Mouse (Mus musculus): ENCODE measurements around the gene Zfand2b. TPM values are rescaled to one million over a fixed set of nuclear protein-coding genes. Genes with fewer than 3 reads are reported as not detected.

Gene Zfand2b
- polyA plus RNA-seq, 1 experiment from 2014 or later: 39.9 TPM

- peak overlapping the region; percentile 98 for H3K4me2 ChIP-seq
- peaks cover 24% of the 10 kb centered on the region; the same call in 1 of the 2 replicates for H3K36me3 ChIP-seq
- no peaks in the 10 kb centered on the region for H3K9me3 ChIP-seq
- peaks cover 17% of the 10 kb centered on the region for H3K4me1 ChIP-seq
- peak overlapping the region; percentile 66 for H3K4me3 ChIP-seq
- no peaks in the 10 kb centered on the region for H3K27me3 ChIP-seq
- peak; percentile 50 for ATAC-seq (ENCODE audit: borderline replicate concordance, extremely low read depth, low FRiP score, low TSS enrichment)
- H3K9ac ChIP-seq: peak overlapping the region; percentile 49
- 5% methylated on average over 23 of the region's 23 CpGs for WGBS
- H3K27ac ChIP-seq: peak overlapping the region; percentile 44; the same call in 1 of the 2 replicates
Measured at GRCm38 (mm10) chr1:75179334-75180104, 11.1 kb downstream of the Zfand2b start.

- H3K27me3 ChIP-seq: no peaks in the 10 kb centered on the region
- WGBS: under 1% methylated on average over 31 of the region's 31 CpGs
- H3K27ac ChIP-seq: peak within 1 kb of the TSS; percentile 44; the same call in 1 of the 2 replicates
- peak within 1 kb of the TSS; percentile 49 for H3K9ac ChIP-seq
- H3K4me2 ChIP-seq: peak within 1 kb of the TSS; percentile 98
- peak within 1 kb of the TSS; percentile 66 for H3K4me3 ChIP-seq
- no peaks in the 10 kb centered on the region for H3K9me3 ChIP-seq
- peak; percentile 85 for ATAC-seq (ENCODE audit: borderline replicate concordance, extremely low read depth, low FRiP score, low TSS enrichment)
- H3K4me1 ChIP-seq: peaks cover 17% of the 10 kb centered on the region
- H3K36me3 ChIP-seq: peaks cover 30% of the 10 kb centered on the region
Measured at GRCm38 (mm10) chr1:75180105-75180590, 11.7 kb downstream of the Zfand2b start, which contains the start of gene Abcb6. TSS of gene Abcb6 (minus strand) at chr1:75180392.

DNA sequence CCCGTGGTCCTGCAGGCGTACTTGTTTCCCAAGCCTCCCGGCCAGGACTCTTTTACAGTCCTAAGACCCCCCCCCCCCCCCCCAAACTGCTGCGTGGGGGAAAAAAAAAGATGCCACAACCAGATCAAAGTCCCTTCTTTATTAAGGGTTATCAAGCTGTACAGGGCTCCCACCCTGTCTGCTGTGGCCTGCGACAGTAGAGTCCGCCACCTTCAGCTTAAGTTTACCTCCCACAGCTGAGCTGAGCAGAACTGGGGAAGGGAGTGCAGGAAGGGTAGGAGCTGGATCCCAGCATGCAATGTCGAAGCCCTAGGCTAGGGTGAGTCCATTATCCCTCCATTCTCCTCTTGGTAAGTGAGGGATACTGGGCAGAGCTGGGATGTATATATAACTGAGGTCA is 12.3 kb downstream of the Zfand2b start:
- no peak overlapping the region for H3K27ac ChIP-seq
- ATAC-seq (ENCODE audit: borderline replicate concordance, extremely low read depth, low FRiP score, low TSS enrichment): no peak
- H3K27me3 ChIP-seq: no peaks in the 10 kb centered on the region
- H3K4me1 ChIP-seq: peaks cover 17% of the 10 kb centered on the region
- H3K36me3 ChIP-seq: peaks cover 30% of the 10 kb centered on the region
- WGBS: 26% methylated on average over 7 of the region's 7 CpGs
- H3K4me3 ChIP-seq: peak overlapping the region; percentile 66
- H3K9ac ChIP-seq: no peak overlapping the region
- peak overlapping the region; percentile 98 for H3K4me2 ChIP-seq
- H3K9me3 ChIP-seq: no peaks in the 10 kb centered on the region

GRCm38 (mm10) chr1:75181377-75181870 is 13.0 kb downstream of the Zfand2b start:
- Histone ChIP-seq H3K9me3 (no peaks in the 10 kb centered on the region), H3K27ac (no peak overlapping the region), H3K4me3 (no peak overlapping the region), H3K4me2 (no peak overlapping the region), H3K4me1 (peaks cover 17% of the 10 kb centered on the region), H3K27me3 (no peaks in the 10 kb centered on the region), H3K9ac (no peak overlapping the region), H3K36me3 (peaks cover 37% of the 10 kb centered on the region)
- ATAC-seq (ENCODE audit: borderline replicate concordance, extremely low read depth, low FRiP score, low TSS enrichment): no peak
- WGBS: 78% methylated on average over 4 of the region's 4 CpGs

GRCm38 (mm10) chr1:75182160-75182559 is 13.7 kb downstream of the Zfand2b start:
- no peak for ATAC-seq (ENCODE audit: borderline replicate concordance, extremely low read depth, low FRiP score, low TSS enrichment)

DNA sequence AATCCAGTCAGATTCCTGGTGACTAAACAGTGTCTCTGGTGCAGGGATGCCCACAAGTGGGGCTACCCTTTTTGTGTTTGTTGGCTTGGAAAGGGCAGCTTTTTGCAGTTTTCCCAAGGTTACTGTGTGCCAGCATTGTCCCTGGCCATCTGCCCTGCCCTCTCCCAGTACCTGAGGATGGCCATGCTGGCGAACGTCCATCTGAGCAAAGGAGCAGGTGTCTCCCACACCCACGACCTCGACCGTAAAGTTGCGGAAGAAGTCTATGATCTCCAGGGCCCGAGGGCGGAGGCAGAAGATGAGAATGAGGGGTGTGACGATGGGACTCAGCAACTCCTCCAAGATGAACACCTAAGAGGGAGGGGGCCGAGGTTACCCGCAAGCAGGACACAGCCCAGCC is 17.0 kb downstream of the Zfand2b start:
- Histone ChIP-seq H3K9ac (no peak overlapping the region), H3K27ac (no peak overlapping the region), H3K36me3 (peaks cover 45% of the 10 kb centered on the region), H3K4me2 (no peak overlapping the region), H3K4me1 (peaks cover 6% of the 10 kb centered on the region), H3K4me3 (no peak overlapping the region), H3K9me3 (no peaks in the 10 kb centered on the region), H3K27me3 (no peaks in the 10 kb centered on the region)
- 89% methylated on average over 11 of the region's 11 CpGs for WGBS
- ATAC-seq (ENCODE audit: borderline replicate concordance, extremely low read depth, low FRiP score, low TSS enrichment): no peak

More at GRCm38 (mm10) chr1:75182160-75182559, 13.7 kb downstream of the Zfand2b start:
- no peak overlapping the region for H3K9ac ChIP-seq
- no peak overlapping the region for H3K27ac ChIP-seq
- no peaks in the 10 kb centered on the region for H3K9me3 ChIP-seq
- WGBS: 69% methylated on average over 4 of the region's 4 CpGs
- H3K27me3 ChIP-seq: no peaks in the 10 kb centered on the region
- H3K4me3 ChIP-seq: no peak overlapping the region
- H3K4me1 ChIP-seq: peaks cover 17% of the 10 kb centered on the region
- no peak overlapping the region for H3K4me2 ChIP-seq
- H3K36me3 ChIP-seq: peaks cover 37% of the 10 kb centered on the region

GRCm38 (mm10) chr1:75187126-75187525 is 18.7 kb downstream of the Zfand2b start:
- H3K4me3 ChIP-seq: no peak overlapping the region
- no peaks in the 10 kb centered on the region for H3K9me3 ChIP-seq
- H3K4me2 ChIP-seq: no peak overlapping the region
- peaks cover 45% of the 10 kb centered on the region for H3K36me3 ChIP-seq
- H3K27me3 ChIP-seq: no peaks in the 10 kb centered on the region
- H3K27ac ChIP-seq: no peak overlapping the region
- no peak for ATAC-seq (ENCODE audit: borderline replicate concordance, extremely low read depth, low FRiP score, low TSS enrichment)
- no peak overlapping the region for H3K9ac ChIP-seq
- H3K4me1 ChIP-seq: peaks cover 9% of the 10 kb centered on the region

DNA sequence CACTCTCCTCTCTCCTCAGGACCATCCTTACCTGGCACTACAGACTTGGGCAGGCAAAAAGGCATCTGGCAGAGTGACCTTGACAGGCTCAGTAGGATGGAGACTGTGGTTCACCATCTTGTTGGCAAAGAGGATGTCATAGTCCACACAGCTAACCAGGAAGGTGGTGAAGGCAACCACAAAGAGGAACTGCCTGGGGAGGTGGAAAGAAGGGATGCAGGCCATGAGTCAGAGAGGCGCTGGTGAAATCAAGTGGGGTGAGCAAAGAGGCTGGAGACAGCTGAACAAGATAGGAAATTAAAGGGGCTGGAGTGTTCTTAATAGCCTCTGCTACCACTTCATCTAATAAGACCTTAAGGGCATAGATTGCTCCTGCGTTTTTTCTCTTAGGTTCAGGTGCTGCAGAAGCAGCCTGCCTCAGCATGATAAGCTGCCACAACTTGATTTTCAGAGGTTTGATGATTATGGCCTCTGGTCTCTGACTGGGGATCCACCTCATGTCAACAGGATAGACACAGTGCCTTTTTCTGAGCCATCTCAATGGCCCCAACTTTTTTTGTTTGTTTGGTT is 19.6 kb downstream of the Zfand2b start:
- H3K4me3 ChIP-seq: no peak overlapping the region
- peaks cover 37% of the 10 kb centered on the region for H3K36me3 ChIP-seq
- no peak overlapping the region for H3K27ac ChIP-seq
- peaks cover 13% of the 10 kb centered on the region for H3K4me1 ChIP-seq
- no peak for ATAC-seq (ENCODE audit: borderline replicate concordance, extremely low read depth, low FRiP score, low TSS enrichment)
- 84% methylated on average over 2 of the region's 2 CpGs for WGBS
- no peaks in the 10 kb centered on the region for H3K9me3 ChIP-seq
- H3K9ac ChIP-seq: no peak overlapping the region
- no peak overlapping the region for H3K4me2 ChIP-seq
- H3K27me3 ChIP-seq: no peaks in the 10 kb centered on the region

DNA sequence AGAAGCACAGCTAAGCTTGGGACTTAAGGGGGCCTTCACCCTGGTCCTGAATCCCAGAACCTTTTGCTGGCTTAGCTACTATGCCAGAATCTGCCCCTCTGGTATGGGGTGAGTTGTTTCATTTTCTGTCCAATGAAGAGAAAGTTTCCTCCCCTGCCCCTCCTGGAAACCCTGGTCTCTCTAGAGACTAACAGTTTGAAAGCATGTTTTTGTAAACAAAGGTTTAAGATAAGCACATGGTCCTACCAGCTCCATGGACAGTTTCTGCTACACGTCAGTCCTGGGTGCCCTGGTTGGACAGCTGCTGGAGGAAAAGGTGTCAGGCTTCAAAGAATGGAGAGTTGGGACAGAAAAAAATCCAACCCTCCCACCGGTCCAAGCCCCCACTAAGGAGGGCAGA is 22.1 kb downstream of the Zfand2b start:
- Histone ChIP-seq H3K4me2 (peak overlapping the region; percentile 90; the same call in 1 of the 2 replicates), H3K27ac (no peak overlapping the region), H3K27me3 (no peaks in the 10 kb centered on the region), H3K4me1 (peaks cover 19% of the 10 kb centered on the region), H3K9me3 (no peaks in the 10 kb centered on the region), H3K4me3 (peak overlapping the region; percentile 87; the same call in 1 of the 2 replicates), H3K36me3 (peaks cover 25% of the 10 kb centered on the region), H3K9ac (peak overlapping the region; percentile 88)
- WGBS: 36% methylated on average over 2 of the region's 2 CpGs
- no peak for ATAC-seq (ENCODE audit: borderline replicate concordance, extremely low read depth, low FRiP score, low TSS enrichment)

DNA sequence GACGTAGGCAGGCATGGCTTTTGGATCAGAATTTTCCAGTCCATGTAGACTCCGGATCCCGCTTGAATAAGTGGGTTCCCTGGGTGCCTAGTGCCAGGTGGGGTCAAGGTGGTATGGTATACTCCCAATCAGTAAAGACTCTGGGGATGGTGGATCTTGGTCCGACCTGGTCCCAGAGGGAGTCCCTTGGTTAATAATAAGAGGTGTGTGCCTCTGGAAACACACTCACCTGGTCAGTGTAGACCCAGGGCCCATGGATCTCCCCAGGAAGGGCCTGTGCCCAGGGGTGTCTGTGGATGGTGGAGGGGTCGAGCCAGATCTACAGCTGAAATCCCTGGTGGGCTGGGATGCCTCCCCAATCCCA is 22.8 kb downstream of the Zfand2b start:
- Histone ChIP-seq H3K4me3 (peak overlapping the region; percentile 87), H3K9me3 (no peaks in the 10 kb centered on the region), H3K4me2 (peak overlapping the region; percentile 90), H3K27ac (peak overlapping the region; percentile 70), H3K4me1 (peaks cover 19% of the 10 kb centered on the region), H3K36me3 (peaks cover 18% of the 10 kb centered on the region), H3K9ac (peak overlapping the region; percentile 88), H3K27me3 (no peaks in the 10 kb centered on the region)
- WGBS: 33% methylated on average over 5 of the region's 5 CpGs
- ATAC-seq (ENCODE audit: borderline replicate concordance, extremely low read depth, low FRiP score, low TSS enrichment): peak; percentile 39; the same call in 1 of the 2 replicates

DNA sequence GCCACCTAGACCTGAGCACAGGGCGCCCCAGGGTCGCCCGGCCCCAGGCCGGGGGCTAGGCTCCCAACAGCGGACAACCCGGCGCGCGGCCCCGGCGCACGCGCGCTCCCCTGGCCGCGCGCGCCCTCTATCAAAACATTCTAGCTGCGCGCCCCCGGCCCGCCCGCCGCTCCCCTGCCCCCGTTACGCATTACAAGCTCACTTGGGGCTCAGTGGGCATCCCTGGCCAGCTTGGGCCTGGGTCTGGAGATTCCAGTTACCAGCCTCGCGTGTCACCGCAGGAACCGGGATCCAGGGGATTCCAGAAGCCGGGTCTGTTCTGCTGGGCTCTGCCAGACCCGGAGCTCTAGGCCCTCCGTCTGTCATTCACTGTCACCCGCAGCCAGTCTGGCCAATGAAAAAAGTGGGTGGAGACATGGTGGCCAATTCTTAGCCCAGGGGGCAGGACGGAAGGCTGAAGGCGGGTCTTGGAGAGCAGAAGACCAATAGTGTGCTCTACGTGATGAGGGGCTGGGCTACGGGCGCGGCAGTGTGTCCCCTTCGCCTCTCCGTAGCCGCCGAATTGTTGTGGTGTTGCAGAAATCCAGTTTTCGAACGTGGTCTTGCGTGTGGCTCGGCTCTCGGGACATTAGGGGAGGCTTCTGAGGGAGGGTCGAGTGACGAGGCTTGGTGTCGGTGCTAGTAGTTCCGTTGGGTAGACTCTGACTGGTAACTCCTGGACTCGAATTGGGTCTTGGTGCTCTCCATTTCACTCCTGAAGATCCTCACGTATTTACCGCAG is 23.4 kb downstream of the Zfand2b start, which contains the start of the genes Ankzf1 and Atg9a:
TSS of gene Ankzf1 (plus strand) at position 530 of the 781 bp plus-strand sequence.
TSS of gene Atg9a (minus strand) at position 575 of the 781 bp plus-strand sequence.
- peak; percentile 99 for ATAC-seq (ENCODE audit: borderline replicate concordance, extremely low read depth, low FRiP score, low TSS enrichment)
- H3K9me3 ChIP-seq: no peaks in the 10 kb centered on the region
- peak within 1 kb of the TSS; percentile 90 for H3K4me2 ChIP-seq
- no peaks in the 10 kb centered on the region for H3K27me3 ChIP-seq
- H3K9ac ChIP-seq: peak within 1 kb of the TSS; percentile 91
- WGBS: under 1% methylated on average over 55 of the region's 56 CpGs
- H3K36me3 ChIP-seq: peaks cover 17% of the 10 kb centered on the region
- peak within 1 kb of the TSS; percentile 87 for H3K4me3 ChIP-seq
- H3K27ac ChIP-seq: peak within 1 kb of the TSS; percentile 90
- peaks cover 19% of the 10 kb centered on the region for H3K4me1 ChIP-seq
